Mouse (Mus musculus) layer of hippocampus, postnatal 14 days (tissue): ENCODE measurements at regions not wholly inside any gene's neighbourhood (a gene's known extent, or its start where the extent isn't known, plus 50 kb on each side); places are given as distances from the start of the nearest gene placed in this dataset.

ENCODE experiments used
- DNase-seq, 2 experiments: peaks; one replicate each; pipeline ENCODE4 v3.0.0; 2021 to 2022; ENCODE audit warnings: low spot score in 2 of 2, mixed read lengths in 1 of 2

DNA sequence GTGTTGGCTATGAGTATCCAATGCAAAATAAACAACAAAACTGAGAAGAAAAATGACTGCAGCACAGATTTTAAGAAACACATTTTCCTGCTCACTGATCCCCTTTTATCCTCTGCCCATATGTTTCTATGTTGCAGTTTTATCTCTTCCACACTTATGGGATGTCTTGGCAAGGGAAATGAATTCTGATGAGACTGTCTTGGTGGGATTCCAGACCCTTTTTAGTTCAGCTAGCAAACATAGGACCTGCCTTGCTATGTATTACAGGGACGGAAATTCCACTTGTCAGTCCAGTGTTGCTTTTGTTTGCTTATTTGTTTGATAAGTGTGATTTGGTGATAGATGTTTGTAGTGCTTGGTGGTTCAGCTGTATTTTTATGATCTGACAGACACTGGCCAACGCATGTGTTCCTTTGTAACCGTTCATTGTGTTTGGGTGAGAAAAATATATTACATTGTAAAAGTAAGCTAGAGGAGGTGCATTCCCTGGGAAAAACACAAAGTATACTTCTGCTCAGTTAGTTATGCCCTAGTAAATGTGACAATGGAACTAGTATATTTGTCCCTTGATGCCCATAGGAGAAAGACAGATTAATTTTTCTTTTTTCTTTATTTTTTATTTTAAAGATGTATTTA, 1516.2 kb downstream of the Tbl1xr1 start:
- peak in 1 of 2 experiments; percentile 25 for DNase-seq

DNA sequence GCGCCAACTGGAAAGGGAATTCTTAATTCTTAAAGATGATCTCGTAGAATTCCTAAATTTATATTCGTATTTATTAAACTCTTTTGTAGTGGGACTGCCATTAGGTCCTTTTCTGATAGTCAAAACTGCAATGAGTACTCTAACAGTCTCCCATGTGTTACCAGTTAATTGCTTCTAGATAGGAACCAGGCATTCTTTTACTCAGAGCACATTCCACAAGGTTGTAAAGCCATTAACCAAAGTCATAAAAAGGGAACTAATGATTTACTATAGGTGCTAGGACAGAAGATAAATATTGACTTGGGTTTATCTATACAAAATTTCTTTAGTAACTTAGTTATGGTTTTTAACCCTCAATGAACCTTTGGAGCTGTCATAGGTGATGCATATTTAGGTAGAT, 1525.0 kb downstream of the Tbl1xr1 start:
- no peak for DNase-seq

DNA sequence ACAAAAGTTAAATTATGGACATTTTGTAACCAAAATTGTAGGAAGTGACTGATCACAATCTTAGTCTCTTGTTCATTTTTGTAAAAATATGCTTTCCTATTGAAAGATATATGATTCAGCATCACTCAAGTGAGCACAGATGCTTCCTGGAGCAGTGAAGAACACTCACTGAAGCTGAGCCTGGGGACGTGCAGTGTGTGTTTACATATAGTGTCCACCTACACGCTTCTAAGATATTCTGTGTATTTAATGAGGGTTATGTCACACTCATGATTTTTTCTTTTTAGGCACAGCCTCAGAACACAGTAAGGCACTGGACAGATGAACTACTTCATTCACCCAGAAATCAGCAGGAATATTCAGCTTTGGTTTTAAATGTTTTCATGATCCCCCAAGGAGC, 1533.6 kb downstream of the Tbl1xr1 start:
- no peak for DNase-seq

DNA sequence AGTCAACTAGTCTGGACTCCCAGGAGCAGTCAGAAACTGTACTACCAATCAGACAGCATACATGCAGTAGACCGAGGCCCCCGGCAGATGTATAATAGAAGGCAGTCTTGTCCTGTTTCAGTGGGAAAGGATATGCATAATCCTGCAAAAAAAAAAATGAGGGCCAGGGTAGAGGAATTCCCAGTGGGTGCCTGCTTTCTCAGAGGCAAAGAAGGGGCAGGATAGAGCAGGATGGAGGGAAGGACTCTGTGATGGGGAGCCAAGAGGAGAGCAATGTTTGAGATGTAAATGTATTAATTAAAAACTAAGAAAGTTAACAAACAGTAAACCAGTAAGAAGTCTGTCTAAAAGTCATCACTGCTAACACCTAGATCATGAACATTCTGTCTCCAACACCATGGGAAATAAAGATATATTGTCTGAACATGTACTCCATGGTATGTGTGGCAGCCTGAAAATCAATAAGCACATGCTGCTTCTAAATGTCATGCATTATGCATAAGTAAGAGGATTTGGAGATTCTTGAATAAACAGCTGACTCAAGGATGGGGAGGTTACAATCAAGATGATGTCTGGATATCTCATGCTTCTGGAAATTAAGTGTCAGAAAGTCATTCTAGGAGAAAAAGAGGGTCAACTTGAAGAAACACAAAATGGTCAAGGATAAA, 1485.3 kb downstream of the Naaladl2 start:
- no peak for DNase-seq

DNA sequence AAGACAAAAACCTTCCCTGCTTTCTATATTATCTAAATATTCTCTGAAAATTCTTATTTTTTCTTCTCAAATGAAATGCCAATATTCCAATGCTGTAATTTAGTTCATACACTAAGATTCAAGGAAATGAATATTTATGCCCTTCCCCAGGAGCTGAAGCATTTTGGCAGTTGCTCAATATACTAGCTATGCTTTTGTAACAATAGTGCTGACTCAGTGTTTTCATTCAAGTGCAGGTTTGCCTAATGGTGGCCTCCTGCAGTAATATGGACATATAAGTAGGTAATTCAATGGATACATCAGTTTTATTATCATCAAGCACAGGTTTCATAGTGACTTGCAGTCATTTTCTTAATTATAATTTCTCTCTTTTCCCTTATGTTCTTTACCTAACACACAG, 1437.3 kb downstream of the Naaladl2 start:
- DNase-seq, result no peak
